9 mouse cellular contexts compared by ENCODE assay signal in the genomic region with DNA sequence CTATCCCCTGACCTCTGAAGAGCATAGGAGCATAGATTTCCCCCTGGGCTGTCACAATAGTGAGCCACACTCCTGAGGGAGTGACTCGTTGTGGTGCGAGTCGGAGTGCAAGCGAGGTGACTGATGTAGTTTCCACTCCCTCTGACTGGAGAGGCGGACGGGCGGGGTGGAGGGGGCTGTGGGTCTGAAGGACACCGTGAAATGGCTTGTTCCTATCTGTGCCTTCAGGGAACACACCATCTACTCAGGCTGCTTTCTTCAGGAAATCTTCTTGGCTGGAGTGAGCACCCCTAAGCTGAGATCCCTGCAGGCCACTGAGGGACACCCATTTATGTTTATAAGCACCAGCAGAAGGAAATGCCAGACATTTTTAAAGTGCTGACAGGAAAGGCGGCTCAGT. TPM values are rescaled to one million over a fixed set of nuclear protein-coding genes. Genes with fewer than 3 reads are reported as not detected.
DNase-seq lines count a peak whose midpoint lies in the region; ATAC-seq and TF ChIP-seq lines count a peak whose summit lies in the region.
"Had no signal": no experiment of that assay in that cellular context is flagged by ENCODE, and none has a peak within 500 bp of the region (broad histone marks: within the 10 kb centered on the region; RNA-seq: fewer than 3 reads in every experiment).

No protein-coding gene starts in this region.

- peak overlapping the region; percentile 57; the same call in 1 of the 2 replicates for H3K4me2 ChIP-seq in lung, embryonic 14.5 days
- H3K4me2 ChIP-seq in embryonic facial prominence, embryonic 15.5 days (replicated peaks), result peak overlapping the region; percentile 47; the same call in 1 of the 2 replicates
- peak overlapping the region; percentile 73 for H3K4me2 ChIP-seq in hindbrain, embryonic 16.5 days (ENCODE audit: low read length)
- peak overlapping the region; percentile 71 for H3K4me2 ChIP-seq in neural tube, embryonic 14.5 days (ENCODE audit: low read depth, low read length)

- H3K36me3 ChIP-seq in lung, embryonic 14.5 days (ENCODE audit: insufficient read depth), result no peaks in the 10 kb centered on the region
- no peaks in the 10 kb centered on the region for H3K36me3 ChIP-seq in embryonic facial prominence, embryonic 15.5 days
- no peaks in the 10 kb centered on the region for H3K36me3 ChIP-seq in hindbrain, embryonic 16.5 days (ENCODE audit: control insufficient read depth, insufficient read depth, low read length)
- H3K36me3 ChIP-seq in neural tube, embryonic 14.5 days (ENCODE audit: control insufficient read depth, insufficient read depth, low read length), result no peaks in the 10 kb centered on the region

- no peaks in the 10 kb centered on the region for H3K9me3 ChIP-seq in lung, embryonic 14.5 days (ENCODE audit: low read depth, low read length)
- no peaks in the 10 kb centered on the region for H3K9me3 ChIP-seq in embryonic facial prominence, embryonic 15.5 days (replicated peaks)
- H3K9me3 ChIP-seq in hindbrain, embryonic 16.5 days (ENCODE audit: control insufficient read depth, low read length), result no peaks in the 10 kb centered on the region
- no peaks in the 10 kb centered on the region for H3K9me3 ChIP-seq in neural tube, embryonic 14.5 days (ENCODE audit: control insufficient read depth, low read length)

- no peak overlapping the region for H3K9ac ChIP-seq in lung, embryonic 14.5 days
- H3K9ac ChIP-seq in embryonic facial prominence, embryonic 15.5 days, result no peak overlapping the region
- H3K9ac ChIP-seq in hindbrain, embryonic 16.5 days (ENCODE audit: low read depth, low read length), result peak overlapping the region; percentile 70
- peak overlapping the region; percentile 93 for H3K9ac ChIP-seq in neural tube, embryonic 14.5 days (replicated peaks; ENCODE audit: low read depth, low read length)

- peak overlapping the region; percentile 25; the same call in 1 of the 2 replicates for H3K4me3 ChIP-seq in lung, embryonic 14.5 days (ENCODE audit: low read depth, low read length)
- no peak overlapping the region for H3K4me3 ChIP-seq in embryonic facial prominence, embryonic 15.5 days (replicated peaks)
- H3K4me3 ChIP-seq in hindbrain, embryonic 16.5 days (ENCODE audit: low read length), result peak overlapping the region; percentile 48
- peak overlapping the region; percentile 71 for H3K4me3 ChIP-seq in neural tube, embryonic 14.5 days (ENCODE audit: low read depth, low read length)

- no peak for DNase-seq in lung, embryonic 14.5 days
- no peak for DNase-seq in lung, postnatal 14 days
- no peak for DNase-seq in thymus, adult 18-20 months
- no peak for DNase-seq in layer of hippocampus, postnatal 10 days (ENCODE audit: low spot score in 2 of 2)
- DNase-seq in MN1 (ENCODE audit: low spot score), result no peak

- no peaks in the 10 kb centered on the region for H3K4me1 ChIP-seq in lung, embryonic 14.5 days (ENCODE audit: insufficient read depth)
- H3K4me1 ChIP-seq in embryonic facial prominence, embryonic 15.5 days, result peaks cover 13% of the 10 kb centered on the region
- H3K4me1 ChIP-seq in hindbrain, embryonic 16.5 days (ENCODE audit: control insufficient read depth, insufficient read depth, low read depth, low read length), result peaks cover 26% of the 10 kb centered on the region
- peaks cover 23% of the 10 kb centered on the region for H3K4me1 ChIP-seq in neural tube, embryonic 14.5 days (ENCODE audit: control insufficient read depth, insufficient read depth, low read length)

- no peak overlapping the region for H3K27ac ChIP-seq in lung, embryonic 14.5 days (ENCODE audit: low read depth)
- no peak overlapping the region for H3K27ac ChIP-seq in embryonic facial prominence, embryonic 15.5 days (replicated peaks)
- H3K27ac ChIP-seq in hindbrain, embryonic 16.5 days (ENCODE audit: low read depth, low read length), result peak overlapping the region; percentile 72
- H3K27ac ChIP-seq in neural tube, embryonic 14.5 days (ENCODE audit: low read depth, low read length), result peak overlapping the region; percentile 88

- WGBS in lung, embryonic 14.5 days, result 10% methylated on average over 9 of the region's 9 CpGs
- 16% methylated on average over 9 of the region's 9 CpGs for WGBS in embryonic facial prominence, embryonic 15.5 days
- WGBS in hindbrain, embryonic 16.5 days, result 8% methylated on average over 9 of the region's 9 CpGs
- WGBS in neural tube, embryonic 14.5 days, result 10% methylated on average over 9 of the region's 9 CpGs

- no peak for TF ChIP-seq CTCF in lung, embryonic 14.5 days (IDR thresholded peaks at IDR 0.05; ENCODE audit: low read depth)

- peaks cover 22% of the 10 kb centered on the region for H3K27me3 ChIP-seq in lung, embryonic 14.5 days (ENCODE audit: insufficient read depth, low read length)
- peaks cover 40% of the 10 kb centered on the region for H3K27me3 ChIP-seq in embryonic facial prominence, embryonic 15.5 days
- H3K27me3 ChIP-seq in hindbrain, embryonic 16.5 days (replicated peaks; ENCODE audit: control insufficient read depth, insufficient read depth, low read length), result no peaks in the 10 kb centered on the region
- no peaks in the 10 kb centered on the region for H3K27me3 ChIP-seq in neural tube, embryonic 14.5 days (ENCODE audit: control insufficient read depth, insufficient read depth, low read length)

- no peak for ATAC-seq in lung, embryonic 14.5 days (ENCODE audit: insufficient read depth)
- no peak for ATAC-seq in embryonic facial prominence, embryonic 15.5 days (ENCODE audit: insufficient number of reproducible peaks, low FRiP score, low TSS enrichment, low read depth)
- peak; percentile 58 for ATAC-seq in hindbrain, embryonic 16.5 days
- peak; percentile 16 for ATAC-seq in neural tube, embryonic 14.5 days (ENCODE audit: low read depth)

RNA-seq across cellular contexts. Expression of a gene that starts 8.7 kb away (rescaled TPM):
- polyA plus RNA-seq in lung, embryonic 14.5 days (2014; fragmentation: Nextera tagmentation; extraction: Ambion mirVana), result not detected in 2 replicates
- polyA plus RNA-seq in embryonic facial prominence, embryonic 15.5 days (2015; fragmentation: Nextera tagmentation; extraction: Ambion mirVana), result not detected in 2 replicates
- polyA plus RNA-seq in hindbrain, embryonic 16.5 days (2015; fragmentation: Nextera tagmentation; extraction: Ambion mirVana), result 0.49 TPM in 1 of 2 replicates, not detected in the other
- not detected in 2 replicates for polyA plus RNA-seq in neural tube, embryonic 14.5 days (2014; fragmentation: Nextera tagmentation; extraction: Ambion mirVana)
- total RNA-seq in layer of hippocampus, postnatal 10 days (2021), result not detected
- total RNA-seq: layer of hippocampus, postnatal 25 days had no signal

RNA-seq across cellular contexts. Expression of a gene that starts 24.5 kb away (rescaled TPM):
- polyA plus RNA-seq in lung, embryonic 14.5 days (2014; fragmentation: Nextera tagmentation; extraction: Ambion mirVana), result 0.33 and 0.80 TPM in 2 replicates
- 0.85 and 1.6 TPM in 2 replicates for polyA plus RNA-seq in embryonic facial prominence, embryonic 15.5 days (2015; fragmentation: Nextera tagmentation; extraction: Ambion mirVana)
- polyA plus RNA-seq in hindbrain, embryonic 16.5 days (2015; fragmentation: Nextera tagmentation; extraction: Ambion mirVana), result 31.1 and 34.0 TPM in 2 replicates
- 18.4 and 20.2 TPM in 2 replicates for polyA plus RNA-seq in neural tube, embryonic 14.5 days (2014; fragmentation: Nextera tagmentation; extraction: Ambion mirVana)
- 10 to 100 TPM; 54.0 to 54.1 TPM for total RNA-seq in layer of hippocampus, postnatal 10 days (2021)

RNA-seq across cellular contexts. Expression of a gene that starts 25.3 kb away (rescaled TPM):
- polyA plus RNA-seq in lung, embryonic 14.5 days (2014; fragmentation: Nextera tagmentation; extraction: Ambion mirVana), result 0.17 and 0.88 TPM in 2 replicates
- 0.53 and 0.71 TPM in 2 replicates for polyA plus RNA-seq in embryonic facial prominence, embryonic 15.5 days (2015; fragmentation: Nextera tagmentation; extraction: Ambion mirVana)
- 52.8 and 59.4 TPM in 2 replicates for polyA plus RNA-seq in hindbrain, embryonic 16.5 days (2015; fragmentation: Nextera tagmentation; extraction: Ambion mirVana)
- polyA plus RNA-seq in neural tube, embryonic 14.5 days (2014; fragmentation: Nextera tagmentation; extraction: Ambion mirVana), result 50.9 and 64.4 TPM in 2 replicates
- total RNA-seq in layer of hippocampus, postnatal 10 days (2021), result 100 to 1,000 TPM; 133 to 147 TPM

RNA-seq across cellular contexts. Expression of a gene that starts 30.4 kb away (rescaled TPM):
- polyA plus RNA-seq in lung, embryonic 14.5 days (2014; fragmentation: Nextera tagmentation; extraction: Ambion mirVana), result 278 and 300 TPM in 2 replicates
- 232 and 234 TPM in 2 replicates for polyA plus RNA-seq in embryonic facial prominence, embryonic 15.5 days (2015; fragmentation: Nextera tagmentation; extraction: Ambion mirVana)
- polyA plus RNA-seq in hindbrain, embryonic 16.5 days (2015; fragmentation: Nextera tagmentation; extraction: Ambion mirVana), result 157 and 165 TPM in 2 replicates
- polyA plus RNA-seq in neural tube, embryonic 14.5 days (2014; fragmentation: Nextera tagmentation; extraction: Ambion mirVana), result 154 and 168 TPM in 2 replicates
- 10 to 100 TPM; 56.2 to 64.6 TPM for total RNA-seq in layer of hippocampus, postnatal 10 days (2021)

RNA-seq across cellular contexts. Expression of a gene that starts 39.0 kb away (rescaled TPM):
- 19.9 and 26.7 TPM in 2 replicates for polyA plus RNA-seq in lung, embryonic 14.5 days (2014; fragmentation: Nextera tagmentation; extraction: Ambion mirVana)
- polyA plus RNA-seq in embryonic facial prominence, embryonic 15.5 days (2015; fragmentation: Nextera tagmentation; extraction: Ambion mirVana), result 26.8 and 33.3 TPM in 2 replicates
- polyA plus RNA-seq in hindbrain, embryonic 16.5 days (2015; fragmentation: Nextera tagmentation; extraction: Ambion mirVana), result 21.1 and 23.6 TPM in 2 replicates
- polyA plus RNA-seq in neural tube, embryonic 14.5 days (2014; fragmentation: Nextera tagmentation; extraction: Ambion mirVana), result 11.0 and 15.2 TPM in 2 replicates
- total RNA-seq in layer of hippocampus, postnatal 10 days (2021), result 10 to 100 TPM; 38.8 to 40.9 TPM

Comparison
In these comparisons a context has a peak if more than half of its experiments do, and no peak if none do; other contexts are left out.
1. ATAC-seq: peak in hindbrain, embryonic 16.5 days (single experiment) and neural tube, embryonic 14.5 days (single experiment); none in lung, embryonic 14.5 days (single experiment) and embryonic facial prominence, embryonic 15.5 days (single experiment).
2. H3K27ac ChIP-seq: peak in hindbrain, embryonic 16.5 days (single experiment) and neural tube, embryonic 14.5 days (single experiment); none in lung, embryonic 14.5 days (single experiment) and embryonic facial prominence, embryonic 15.5 days (single experiment).
3. H3K9ac ChIP-seq: peak in hindbrain, embryonic 16.5 days (single experiment) and neural tube, embryonic 14.5 days (single experiment); none in lung, embryonic 14.5 days (single experiment) and embryonic facial prominence, embryonic 15.5 days (single experiment).
4. RNA of a gene that starts 25.3 kb away (polyA plus RNA-seq): 50.9 to 64.4 TPM in neural tube, embryonic 14.5 days and 52.8 to 59.4 TPM in hindbrain, embryonic 16.5 days; 0.53 to 0.71 TPM in embryonic facial prominence, embryonic 15.5 days and 0.17 to 0.88 TPM in lung, embryonic 14.5 days; every median in the first group is over 10 times any median in the second.
5. Peak in every context shown above with its lines, with median percentiles within 50 percentile points of each other: H3K4me2 ChIP-seq.